Mouse (Mus musculus): Measurements from ENCODE around the gene Vps25.

DNA sequence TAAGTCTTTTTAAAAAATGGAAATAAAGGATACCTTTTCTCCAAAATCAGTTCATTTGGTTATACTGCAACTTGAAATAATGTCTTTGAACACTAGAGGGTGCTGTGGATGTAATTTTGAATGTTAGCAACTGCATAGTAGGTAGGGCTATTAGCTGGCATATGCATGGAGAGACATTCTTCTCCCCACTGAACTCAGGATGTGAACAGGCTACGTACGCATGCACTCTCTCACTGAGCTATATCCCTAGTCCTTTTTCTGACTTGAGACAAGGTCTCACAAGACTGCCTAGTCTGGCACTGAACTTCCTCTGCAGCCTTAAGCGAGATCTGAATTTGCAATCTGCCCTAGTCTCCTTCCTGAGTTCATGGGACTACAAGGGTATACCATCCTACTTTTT lies 41.5 kb upstream of the Vps25 start:
- TF ChIP-seq CTCF (IDR thresholded peaks at IDR 0.05; ENCODE audit: insufficient read depth, low read length) (peak; percentile 47; the same call in 1 of the 2 replicates), POLR2A (IDR thresholded peaks at IDR 0.05; ENCODE audit: borderline replicate concordance, extremely low read depth, low read depth, low read length) (no peak)

Data from lung, adult 2 months (tissue).